Mouse (Mus musculus) telencephalon, adult 2 months (tissue): ENCODE results near the gene Macf1.
"Not testable (repeated sequence)": the region's sequence is repeated elsewhere in the genome, so short reads cannot be mapped to it uniquely, and the experiment has no call there.

Experiments used
- DNase-seq: peaks from one replicate; pipeline ENCODE4 v3.0.0-alpha.2; 2011; ENCODE audit warnings: low read depth, low spot score

Gene Macf1

DNA sequence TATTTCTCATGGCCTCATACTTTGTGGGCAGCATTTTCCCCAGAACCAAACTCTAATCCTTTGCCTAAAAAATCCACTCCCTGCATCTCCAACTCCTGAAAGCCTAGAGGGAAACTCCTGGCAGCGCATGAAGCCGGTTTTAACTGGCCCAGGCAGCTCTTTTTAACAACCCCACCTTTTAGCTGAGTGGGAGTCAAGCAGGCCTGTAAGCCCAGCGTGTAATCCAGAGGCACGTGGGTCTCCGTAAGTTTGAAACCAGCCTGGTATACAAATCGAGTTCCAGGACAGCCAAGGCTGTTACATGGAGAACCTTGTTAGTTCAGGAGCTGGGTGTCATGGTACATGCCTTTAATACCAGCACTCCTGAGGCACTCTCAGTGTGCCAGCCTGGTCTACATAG, 14.5 kb downstream of the Macf1 start:
- DNase-seq: no peak

- DNase-seq: peak; percentile 80
Measured at GRCm38 (mm10) chr4:123667260-123667867, 16.8 kb downstream of the Macf1 start.

DNA sequence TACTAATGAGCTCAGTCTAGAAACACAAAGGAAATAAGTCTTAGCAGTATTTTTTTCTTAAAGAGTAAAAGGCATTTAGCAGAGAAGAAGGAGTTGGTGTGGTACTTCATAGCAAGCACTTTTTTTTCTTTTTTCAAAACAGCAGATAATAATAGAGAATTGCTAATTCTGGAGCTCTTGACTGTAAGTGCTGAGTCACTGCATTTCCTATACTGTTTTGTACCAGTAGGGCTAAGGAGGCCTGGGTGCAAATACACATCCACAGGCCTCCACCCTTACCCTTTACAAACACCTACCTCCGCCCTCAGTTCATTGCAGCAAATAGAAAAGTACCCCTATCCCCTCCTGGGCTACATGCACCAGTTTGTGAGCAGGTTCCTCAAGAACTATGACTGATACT, 17.6 kb downstream of the Macf1 start:
- DNase-seq: no peak

DNA sequence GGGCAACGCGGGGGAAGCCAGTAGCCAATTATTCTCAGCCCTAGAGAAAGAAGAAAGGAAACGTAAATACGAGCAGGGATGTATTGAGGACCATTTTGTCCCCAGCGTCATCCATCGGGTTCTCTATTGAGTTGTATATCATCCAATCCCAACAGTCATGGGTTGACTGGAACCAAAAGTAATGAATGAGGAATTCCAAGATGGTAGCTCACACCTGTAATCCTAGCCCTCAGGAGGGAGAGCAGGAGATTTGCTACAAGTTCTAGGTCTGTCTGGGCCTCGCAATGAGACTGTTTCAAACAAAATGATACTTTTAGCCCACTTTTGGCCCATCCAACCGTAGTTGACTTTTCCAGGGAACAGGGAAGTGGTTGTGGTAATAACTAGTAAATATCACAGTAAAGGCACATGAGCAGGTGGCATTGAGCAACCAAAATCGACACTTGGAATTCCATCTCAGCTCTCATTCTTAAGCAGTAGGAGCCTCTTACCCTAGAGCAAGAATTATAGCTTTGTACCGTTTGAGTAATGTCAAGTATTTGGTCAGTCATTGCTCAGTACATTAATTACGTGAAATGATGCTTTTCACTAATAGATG, 18.4 kb downstream of the Macf1 start:
- DNase-seq: no peak

DNA sequence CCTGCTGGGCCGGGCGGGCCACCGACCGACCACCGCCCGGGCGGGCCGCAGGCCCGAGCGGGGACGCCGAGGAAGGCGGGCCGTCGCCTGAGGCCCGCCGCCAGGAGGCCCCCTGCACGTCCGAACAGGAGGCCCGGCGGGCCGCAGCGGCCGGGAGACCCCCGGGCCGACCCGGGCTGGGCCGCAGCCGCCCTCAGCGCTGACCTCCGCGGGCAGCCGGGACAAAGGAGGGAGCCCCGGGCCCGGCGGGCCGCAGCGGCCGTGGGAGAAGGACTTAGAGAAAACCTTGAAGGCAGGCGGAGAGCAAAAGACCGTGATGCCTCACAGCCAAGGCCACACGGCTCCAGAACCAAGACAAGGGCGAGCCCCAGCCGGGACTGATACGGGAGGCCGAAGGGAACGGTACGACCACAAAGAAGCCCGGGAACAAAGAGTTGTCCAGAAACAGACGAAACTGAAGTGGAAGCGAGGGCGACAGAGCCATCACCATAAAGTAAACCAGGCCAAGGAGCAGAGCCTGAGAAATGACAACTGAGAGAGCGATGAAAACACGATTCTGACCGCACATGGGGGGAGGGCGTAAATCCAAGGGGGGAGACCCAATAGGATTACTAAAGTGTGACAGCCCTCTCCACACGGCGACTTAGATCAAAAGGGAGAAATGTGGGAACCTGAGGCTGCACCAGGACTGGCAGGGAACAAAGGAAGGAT, 19.1 kb downstream of the Macf1 start:
- DNase-seq: no peak

- DNase-seq: no peak
Measured at GRCm38 (mm10) chr4:123664021-123664950, 19.9 kb downstream of the Macf1 start.

GRCm38 (mm10) chr4:123663688-123663965, 20.5 kb downstream of the Macf1 start:
- DNase-seq: no peak

- no peak for DNase-seq
Measured at GRCm38 (mm10) chr4:123662914-123663687, 21.1 kb downstream of the Macf1 start.

DNA sequence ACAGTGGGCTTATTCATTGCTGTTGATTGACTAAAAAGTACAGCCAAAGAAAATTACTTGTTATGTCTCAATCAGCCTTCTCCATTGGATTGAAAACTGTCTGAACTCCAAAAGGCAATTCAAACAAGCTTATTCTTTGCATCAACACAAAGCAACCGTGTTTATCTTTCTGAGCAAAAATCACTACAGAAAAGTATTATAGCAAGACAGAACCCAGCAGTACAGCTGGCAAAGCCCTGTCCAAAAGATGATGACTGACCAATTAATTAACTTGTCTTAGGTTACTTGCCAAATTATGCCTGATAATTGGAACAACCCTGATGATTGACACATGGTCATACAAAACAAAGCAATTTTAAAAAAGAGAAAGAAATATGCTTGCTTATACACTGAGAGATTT, 26.0 kb downstream of the Macf1 start:
- no peak for DNase-seq

- no peak for DNase-seq
Measured at GRCm38 (mm10) chr4:123655245-123655644, 28.9 kb downstream of the Macf1 start.

GRCm38 (mm10) chr4:123654566-123654965, 29.6 kb downstream of the Macf1 start:
- DNase-seq: no peak

DNA sequence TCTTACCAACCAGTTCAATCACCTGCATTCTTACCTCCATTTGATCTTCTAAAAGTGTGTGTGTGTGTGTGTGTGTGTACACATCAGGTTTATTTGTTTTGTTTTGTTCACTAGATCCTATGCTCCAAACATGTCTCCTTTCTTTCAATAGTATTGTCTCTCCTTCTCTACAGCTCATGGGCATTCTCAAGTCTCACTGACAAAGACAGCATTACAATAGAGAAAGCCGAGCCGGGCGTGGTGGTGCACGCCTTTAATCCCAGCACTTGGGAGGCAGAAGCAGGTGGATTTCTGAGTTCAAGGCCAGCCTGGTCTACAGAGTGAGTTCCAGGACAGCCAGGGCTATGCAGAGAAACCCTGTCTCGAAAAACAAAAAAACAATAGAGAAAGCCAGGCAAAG, 30.7 kb downstream of the Macf1 start:
- DNase-seq: not testable (repeated sequence)

DNA sequence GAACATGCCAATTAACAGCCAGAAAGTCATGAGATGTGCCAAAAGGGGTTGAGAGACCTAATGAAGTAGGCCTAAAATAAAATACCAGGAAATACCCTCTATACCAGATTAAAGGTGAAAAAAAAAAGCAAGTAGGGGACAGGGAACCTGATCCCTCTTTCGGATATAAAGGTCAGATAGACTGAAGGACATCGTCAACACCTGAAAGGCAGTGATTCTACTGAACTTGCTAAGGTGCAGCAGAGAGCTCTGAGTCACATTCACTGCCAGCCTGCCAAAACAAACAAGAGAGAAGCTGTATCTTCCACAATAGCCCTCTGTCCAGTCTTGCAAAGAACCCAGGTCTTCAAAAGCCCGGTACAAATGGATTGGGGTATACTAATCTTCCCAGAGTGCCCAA, 32.0 kb downstream of the Macf1 start:
- no peak for DNase-seq

DNA sequence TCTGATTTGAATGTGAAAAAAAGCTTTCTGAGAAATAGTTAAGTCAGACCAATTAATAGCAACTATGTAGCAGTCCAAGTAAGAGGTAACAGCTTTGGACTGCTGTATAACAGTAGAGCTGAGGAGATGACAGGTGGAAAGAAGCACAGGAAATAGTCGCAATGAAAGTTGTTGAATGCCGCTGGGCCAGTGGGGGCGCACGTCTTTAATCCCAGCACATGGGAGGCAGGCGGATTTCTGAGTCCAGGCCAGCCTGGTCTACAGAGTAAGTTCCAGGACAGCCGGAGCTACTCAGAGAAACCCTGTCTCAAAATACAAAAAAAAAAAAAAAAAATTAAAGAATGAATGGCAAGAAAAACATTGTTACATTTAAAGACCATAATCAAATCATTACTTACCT, 35.0 kb downstream of the Macf1 start:
- no peak for DNase-seq

GRCm38 (mm10) chr4:123647668-123648067, 36.5 kb downstream of the Macf1 start:
- no peak for DNase-seq

DNA sequence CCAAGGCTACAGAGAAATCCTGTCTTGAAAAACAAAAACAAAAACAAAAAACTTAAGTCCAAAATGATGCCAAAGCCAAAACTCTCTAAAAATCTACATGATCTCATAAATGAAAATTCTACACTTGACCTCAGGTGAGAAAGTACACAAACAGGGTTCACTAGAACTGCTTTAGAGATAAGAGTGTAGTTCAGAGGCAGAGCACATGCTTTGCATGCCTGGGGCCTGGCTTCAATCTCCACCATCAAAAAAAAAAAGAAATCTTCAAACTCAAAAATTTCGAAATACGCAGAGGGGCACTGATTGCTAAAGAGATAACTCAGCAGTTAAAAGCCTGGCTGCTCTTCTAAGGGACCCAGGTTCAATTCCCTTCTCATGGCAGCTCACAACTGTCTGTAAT, 37.1 kb downstream of the Macf1 start:
- DNase-seq: no peak

DNA sequence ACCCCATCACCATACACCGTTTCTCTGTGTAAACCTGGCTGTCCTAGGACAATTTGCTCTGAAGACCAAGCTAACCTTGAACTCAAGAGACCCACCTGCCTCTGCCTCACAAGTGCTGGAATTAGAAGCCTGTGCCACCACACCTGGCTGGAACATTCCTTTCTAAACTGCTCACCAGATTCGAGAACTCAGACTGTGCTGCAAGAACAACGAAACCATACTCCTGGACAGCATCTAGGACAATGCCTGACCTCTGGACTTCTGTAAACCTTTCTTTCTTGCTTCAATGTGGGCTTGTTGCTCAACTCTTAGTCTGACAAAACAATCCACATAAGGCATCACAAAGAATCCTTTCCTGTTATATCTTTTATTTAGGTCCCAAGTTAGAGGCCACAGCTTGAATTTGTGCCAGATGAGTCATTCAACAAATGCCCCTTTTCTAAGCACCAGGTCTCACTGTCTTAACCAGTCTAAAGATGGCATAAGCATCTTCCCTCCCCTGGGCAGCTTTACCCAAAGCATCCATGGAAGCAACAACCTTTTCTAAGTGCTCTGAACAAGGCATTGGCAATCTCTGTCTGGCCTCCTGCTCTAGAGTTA, 38.8 kb downstream of the Macf1 start:
- DNase-seq: no peak

DNA sequence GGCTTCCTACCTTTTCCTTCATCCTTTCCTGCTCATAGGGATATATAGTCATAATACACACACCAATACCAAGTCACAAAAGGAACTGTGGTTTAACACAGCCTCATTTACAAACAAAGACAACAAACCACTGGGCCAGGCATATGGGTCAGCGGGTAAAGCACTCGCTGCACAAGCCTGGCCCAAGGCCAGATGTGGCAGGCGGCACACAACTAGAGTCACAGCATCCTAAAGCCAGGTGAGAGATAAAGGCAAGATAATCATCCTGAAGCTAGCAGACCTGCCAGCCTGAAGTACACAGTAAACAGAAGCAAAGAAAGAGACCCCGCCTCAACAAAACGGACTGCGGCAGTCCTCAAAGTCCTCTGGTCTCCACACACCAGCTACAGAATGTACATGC, 40.6 kb downstream of the Macf1 start:
- no peak for DNase-seq

DNA sequence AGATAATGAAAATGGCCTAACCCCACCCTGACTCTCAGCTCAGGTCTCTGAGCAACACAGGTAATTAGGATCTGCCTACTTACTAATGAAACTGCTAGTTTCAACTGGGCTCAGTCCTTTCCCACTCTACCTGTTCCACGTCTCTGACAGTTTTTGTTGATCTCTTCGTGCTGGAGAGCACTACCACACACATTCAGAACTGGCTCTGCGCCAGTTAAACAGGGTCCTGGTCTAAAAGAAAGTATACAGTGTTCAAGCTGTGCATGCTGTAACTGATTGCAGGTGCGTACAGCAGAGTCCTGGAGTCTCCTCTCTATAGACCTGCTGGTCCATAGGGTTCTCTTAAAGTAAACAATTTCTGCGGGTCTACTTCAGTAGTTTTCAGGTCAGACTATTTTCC, 41.3 kb downstream of the Macf1 start:
- DNase-seq: no peak

GRCm38 (mm10) chr4:123637136-123637535, 47.0 kb downstream of the Macf1 start:
- no peak for DNase-seq

GRCm38 (mm10) chr4:123635428-123635827, 48.7 kb downstream of the Macf1 start:
- no peak for DNase-seq
